Mouse (Mus musculus): Measurements from ENCODE around the gene AW011738.
A peak's percentile ranks its signal among the peaks of the same experiment; 100 is the strongest.

Gene AW011738

DNA sequence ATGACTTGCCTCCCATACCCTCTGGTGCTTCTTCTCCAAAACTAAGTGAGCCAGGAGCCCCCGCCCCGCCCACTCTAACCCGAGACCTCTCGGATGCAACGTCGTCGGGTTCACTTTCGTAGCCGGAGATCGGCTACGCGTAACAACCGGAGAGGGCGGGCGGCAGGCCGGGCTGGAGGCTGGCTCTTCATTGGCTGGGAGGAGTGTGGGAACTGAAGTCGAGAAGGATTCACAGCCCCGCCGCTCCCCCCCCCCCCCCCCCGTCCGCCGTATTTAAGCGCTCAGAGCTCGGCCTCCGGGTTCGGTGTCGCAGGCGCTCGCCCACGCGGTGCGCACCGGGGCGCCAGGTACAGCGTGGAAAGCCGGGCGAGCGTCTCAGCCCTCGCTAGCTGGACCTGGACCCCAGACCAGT is at the start of gene AW011738:
Gene AW011738, plus strand, starts transcription at position 304 of the 412 bp plus-strand sequence.
- DNase-seq (ENCODE audit: low spot score in 2 of 2) = peak; percentile 70 to 82

DNA sequence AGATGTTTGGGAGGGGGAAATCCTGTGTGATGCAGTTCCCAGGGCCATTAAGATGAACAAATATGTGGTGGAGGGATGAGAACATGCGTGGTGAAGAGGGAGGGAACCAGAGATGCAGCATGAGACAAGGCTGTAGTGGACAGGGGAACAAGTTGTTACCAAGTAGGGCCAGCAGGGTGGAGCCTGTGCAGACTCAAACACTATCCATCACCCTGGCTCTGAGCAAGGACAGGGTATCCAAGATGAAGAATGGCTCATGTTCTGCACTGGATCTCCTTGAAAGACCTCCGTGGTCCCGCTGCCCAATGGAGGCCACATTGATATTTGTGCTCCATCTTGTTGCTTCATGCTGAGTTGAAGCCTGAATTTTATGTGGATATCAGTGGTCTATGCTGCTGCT is 48.3 kb upstream of the AW011738 start:
- no peak for DNase-seq (ENCODE audit: low spot score in 2 of 2)

DNA sequence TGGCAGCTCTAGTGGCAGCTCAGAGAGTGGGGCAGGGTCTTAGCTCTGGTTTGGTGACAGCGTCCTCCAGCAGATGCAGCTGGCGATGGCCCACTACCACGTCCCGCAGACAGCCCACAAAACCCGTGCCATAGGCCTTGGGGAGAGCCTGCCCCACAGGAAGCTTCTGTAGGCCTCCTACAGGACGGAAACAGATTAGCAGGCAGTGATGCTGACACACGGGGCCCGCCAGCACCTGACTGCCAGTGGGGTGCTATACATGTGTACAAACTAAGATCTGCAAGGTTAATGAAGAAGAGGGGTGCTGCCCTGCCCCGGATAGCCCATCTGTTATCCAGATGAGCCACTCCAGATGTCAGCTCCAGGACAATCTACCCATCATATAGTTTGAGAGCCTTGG is 36.6 kb upstream of the AW011738 start:
- DNase-seq (ENCODE audit: low spot score in 2 of 2) = peak in 1 of 2 experiments; percentile 58

DNA sequence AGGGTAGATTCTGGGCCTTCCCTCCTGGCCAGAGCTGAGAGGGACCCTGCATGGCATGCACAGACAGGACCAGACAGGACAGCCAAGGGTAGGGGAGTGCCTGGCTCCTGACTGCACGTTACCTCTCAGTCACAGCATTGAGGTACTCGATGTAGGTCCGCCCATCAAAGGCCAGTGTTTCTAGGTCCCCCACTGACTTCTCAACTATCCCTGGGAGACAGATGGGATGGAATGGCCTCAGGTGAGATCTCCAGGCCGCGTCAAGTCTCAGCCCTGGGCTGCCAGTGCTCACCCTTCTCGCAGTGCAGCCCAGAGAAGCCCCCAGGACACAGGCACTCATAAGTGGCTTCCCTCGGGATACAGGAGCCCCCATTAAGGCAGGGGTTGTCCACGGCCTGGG is 34.5 kb upstream of the AW011738 start:
- DNase-seq (ENCODE audit: low spot score in 2 of 2) = peak in 1 of 2 experiments; percentile 57

DNA sequence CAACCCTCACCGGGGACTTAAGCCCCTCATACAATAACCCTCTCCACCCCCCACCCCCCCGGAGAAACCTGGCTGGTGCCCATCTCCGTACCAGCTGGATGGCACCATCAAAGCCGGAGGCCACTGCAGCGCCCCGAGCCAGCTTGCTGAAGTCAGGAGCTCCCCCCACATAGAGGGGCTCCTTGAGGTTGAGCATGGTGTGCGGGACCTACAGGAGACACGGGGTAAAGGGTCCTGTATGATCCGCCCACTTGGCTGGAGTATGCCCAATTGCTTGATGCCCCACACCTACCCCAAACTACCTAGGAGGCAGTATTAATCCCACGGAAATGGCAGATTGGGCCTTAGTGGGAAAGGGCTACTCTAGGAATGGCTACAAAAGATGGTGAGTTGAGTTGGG is 34.0 kb upstream of the AW011738 start:
- peak in 1 of 2 experiments; percentile 56 for DNase-seq (ENCODE audit: low spot score in 2 of 2)

DNA sequence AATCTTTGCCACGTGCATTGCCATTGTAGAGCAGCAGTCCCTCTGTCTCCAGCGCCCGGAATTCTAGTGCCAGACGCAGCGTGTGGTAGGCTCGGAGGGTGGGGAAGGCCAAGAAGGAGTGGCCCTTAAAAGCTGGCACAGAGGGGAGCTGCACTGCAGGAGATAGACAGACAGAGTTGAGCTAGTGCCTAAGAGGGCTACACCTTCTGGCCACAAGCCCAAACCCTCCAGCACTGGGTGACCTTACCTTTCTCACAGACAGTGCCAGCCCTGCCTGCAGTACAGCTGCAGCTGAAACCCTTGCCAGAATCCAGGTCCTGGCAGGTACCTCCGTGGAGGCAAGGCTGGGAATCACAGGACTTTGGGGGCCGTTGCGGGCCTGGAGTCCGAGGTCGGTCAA is 31.3 kb upstream of the AW011738 start:
- no peak for DNase-seq (ENCODE audit: low spot score in 2 of 2)

DNA sequence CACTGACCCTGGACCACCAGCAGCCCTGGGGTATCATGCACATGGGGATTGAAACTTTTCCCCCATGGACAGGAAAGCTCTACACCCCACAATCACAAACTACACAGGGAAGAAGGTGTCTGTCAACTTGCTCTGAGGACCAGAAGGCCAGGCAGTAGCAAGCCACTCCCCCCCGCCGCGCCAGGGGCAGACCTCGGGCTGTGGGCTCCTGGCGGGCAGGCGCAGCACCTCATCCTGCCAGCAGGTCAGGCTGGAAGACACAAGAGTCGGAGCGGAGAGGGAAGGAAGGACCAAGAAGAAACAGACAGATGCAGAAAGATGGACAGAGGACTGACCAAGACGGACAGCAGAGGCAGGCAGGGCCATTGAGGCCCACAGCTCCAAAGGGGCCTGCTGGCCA is 25.5 kb upstream of the AW011738 start:
- no peak for DNase-seq (ENCODE audit: low spot score in 2 of 2)

DNA sequence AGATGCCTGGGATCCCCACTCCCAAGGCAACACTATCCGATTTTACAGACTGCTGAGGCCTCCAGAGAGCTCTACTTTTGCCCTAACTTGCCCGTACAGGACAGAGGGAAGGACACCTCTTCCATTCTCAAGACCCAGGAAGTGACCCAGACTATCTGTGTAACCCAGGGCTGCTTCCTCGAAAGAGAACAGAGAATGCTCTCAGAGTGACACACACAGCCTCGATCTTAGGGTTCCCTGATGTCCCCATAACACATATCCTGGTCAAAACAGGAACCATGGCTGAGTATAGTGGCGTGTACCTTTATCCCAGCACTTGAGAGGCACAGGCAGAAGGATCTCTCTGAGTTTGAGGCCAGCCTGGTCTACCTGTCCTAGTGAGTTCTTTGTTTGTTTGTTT is 19.4 kb upstream of the AW011738 start:
- DNase-seq (ENCODE audit: low spot score in 2 of 2) = no peak

DNA sequence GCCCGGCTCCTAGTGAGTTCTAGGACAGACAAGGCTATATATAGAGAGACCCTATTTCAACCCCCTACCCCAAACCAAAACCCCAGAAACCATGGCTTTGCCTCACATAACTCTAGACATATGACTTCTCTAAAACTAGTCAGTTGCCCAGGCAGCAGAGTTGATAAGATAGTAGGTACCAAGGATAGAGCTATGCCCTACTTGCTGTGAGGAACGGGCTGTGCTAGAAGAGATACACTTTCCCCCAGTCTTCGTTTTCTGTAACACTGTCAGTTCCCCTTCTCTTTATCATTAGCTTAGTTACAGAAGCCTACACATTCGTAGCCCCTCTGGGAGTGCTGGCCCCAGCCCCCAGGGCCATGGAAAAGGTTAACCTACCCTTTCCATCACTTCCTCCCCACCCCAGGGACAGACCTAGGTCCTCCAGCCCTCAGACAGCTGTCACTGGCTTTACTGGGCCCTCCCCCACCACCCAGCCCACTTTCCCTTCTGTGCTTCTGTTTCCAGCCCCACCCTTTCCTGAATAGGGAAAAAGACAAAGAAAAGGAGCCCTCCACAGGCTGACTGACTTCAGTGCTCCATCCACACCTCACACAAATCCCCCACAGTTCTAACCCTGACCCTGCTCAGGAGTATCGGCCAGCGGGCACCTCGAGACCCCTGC is 18.7 kb upstream of the AW011738 start:
- DNase-seq (ENCODE audit: low spot score in 2 of 2) = no peak

DNA sequence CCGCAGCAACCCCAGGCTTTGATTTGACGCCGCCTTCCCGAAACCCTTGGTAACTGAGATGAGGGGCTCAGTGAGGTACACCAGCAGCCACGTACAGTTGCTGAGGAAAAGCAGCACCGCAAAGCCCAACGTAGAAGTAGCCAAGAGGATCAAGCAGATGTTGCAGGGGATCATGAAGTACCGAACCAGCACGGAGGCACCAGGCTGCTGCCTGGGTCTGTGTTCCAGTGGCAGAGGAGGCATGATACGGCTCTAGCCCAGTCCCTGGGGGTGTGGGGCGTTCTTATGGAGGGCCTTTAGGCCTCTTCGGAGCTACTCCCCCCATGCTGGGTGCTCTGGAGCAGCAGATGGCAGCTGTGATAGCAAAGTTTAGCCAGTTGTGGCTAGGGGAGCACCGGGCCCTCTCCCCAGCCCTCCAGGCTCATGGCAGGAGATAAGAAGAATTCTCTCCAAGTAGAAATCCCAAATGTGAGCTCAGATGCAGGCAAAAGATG is 17.6 kb upstream of the AW011738 start:
- DNase-seq (ENCODE audit: low spot score in 2 of 2) = no peak

DNA sequence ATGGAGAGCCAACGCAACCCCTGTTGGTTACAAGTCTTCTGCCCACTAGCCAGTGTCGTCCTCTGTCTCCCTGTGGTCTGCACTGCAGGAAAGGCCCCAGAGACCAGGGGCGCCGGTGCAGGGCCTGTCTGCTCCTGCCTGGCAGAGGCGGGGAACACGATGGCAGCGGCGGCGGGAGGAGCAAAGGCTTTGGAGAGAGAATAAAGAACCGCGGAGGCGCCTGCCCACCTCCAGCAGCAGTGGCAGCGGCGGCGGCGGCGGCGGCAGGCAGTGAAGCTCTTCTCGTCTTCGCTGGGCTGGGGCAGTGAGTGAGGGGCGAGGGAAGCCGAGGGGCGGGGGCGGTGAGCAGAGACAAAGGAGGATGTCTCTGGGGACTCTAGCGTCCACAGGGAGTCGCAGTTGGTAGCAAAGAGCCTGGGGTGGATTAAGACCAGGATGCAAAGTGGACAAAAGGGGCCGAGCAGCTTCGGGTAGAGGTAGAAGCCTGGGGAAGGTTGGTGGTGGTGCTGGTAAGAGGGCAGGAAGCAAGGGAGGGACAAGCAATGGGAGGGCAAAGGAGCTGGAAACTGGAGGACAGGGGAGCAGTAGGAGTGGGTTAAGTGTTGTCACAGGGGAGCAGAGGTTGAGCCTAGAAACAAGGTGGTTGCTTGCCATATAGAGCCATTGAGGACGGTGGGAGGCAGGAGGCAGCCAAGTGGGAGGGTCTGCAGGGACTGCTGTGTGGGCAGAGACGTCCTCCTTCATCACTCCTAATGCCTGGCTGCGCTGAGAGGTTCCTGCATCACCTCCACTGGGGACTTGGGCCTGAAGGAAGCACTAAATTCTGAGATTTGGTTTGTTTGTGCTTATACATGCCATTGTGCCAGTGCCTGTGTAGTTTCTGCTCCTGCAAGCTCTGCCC is 16.9 kb upstream of the AW011738 start:
- DNase-seq (ENCODE audit: low spot score in 2 of 2) = no peak

DNA sequence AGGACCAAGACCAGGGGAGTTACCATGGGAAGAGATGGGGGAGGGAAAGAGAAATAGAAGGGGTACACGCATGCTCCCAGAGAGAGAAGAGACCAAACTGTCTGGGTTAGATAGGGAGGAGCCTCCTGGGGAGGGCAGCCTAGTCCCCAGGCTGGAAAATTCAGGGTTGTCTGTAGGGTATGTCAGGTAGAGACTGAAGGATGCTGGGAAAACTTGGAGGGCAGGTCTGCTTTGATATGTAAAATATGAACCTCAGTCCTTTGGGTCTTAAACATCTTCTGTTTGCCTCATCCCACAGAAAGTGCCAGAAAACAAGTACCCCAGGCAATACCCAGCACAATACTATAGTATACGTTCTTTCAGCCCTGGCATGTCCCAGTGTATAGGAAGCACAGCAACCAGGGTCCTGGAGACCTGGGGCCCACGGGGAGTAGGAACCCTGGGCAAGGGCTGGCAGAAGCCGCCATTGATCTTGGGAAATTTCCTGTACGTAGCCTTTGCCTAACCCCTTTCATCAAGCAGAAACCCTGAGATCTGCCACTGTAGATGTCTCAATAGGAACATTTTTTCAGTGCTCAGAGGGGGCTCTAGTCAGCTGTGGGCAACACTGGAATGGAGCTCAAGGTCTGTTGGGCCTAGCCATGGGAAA is 14.8 kb upstream of the AW011738 start:
- no peak for DNase-seq (ENCODE audit: low spot score in 2 of 2)

DNA sequence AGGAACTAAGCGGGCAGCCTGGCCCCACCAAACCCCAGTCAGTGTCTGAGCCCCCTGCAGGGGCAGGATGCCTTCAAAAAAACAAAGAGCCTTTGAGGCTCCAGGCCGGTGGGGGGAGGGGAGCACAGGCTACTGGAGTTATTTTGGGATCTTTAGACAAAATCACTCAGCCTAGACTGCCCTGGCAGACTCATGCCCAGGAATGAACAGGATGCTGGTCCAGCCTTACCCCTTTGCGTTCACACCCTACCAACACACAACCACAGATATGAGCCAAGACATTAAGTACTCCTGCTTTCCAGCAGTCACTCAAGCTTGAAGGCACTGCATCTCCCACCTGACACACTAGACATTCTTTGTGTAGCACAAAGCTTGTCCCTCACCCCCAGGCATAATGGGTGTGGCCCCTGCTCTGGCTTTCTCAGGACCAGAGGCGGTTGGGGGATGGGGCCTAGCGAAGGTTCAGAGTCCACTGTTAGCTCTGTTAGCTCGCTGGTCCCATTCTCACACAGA is 14.2 kb upstream of the AW011738 start:
- no peak for DNase-seq (ENCODE audit: low spot score in 2 of 2)

DNA sequence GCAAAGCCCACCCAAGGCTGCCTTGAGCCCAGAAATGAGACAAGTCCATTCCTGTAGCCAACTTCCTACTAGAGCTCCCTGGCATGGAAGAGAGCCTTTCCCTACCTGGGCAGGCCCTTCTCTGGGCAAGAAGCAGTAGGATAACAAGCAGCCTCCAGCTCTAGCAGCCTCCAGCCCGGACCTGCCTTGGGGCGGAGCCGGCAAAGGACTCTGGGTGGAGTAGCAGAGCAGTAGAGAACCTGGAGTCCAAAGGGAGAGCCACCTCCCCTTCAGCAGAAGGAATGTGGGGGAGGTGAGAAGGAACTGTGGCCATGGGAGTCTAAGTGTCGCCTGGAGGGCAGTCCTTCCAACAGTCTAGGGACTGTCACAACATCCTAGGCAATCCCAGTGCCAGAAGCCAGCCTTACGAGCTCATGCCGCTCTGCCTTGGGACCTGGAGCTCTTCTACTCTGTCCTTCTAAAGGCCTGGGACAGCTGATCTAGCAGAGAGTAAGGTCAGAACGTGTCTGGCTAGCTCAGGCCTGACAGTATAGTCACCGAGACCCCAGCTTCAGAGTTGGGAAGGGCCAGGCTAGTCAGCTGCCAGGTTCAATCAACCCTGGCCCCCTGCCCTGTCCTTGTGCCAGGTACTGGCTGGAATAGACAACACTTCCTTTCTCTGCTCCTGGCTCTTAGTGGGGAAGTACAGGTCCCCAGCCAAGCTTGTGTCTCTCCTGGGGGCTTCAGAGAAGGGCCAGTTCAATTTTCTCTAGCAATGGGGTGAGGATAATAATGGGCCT is 10.5 kb upstream of the AW011738 start:
- DNase-seq (ENCODE audit: low spot score in 2 of 2) = no peak

DNA sequence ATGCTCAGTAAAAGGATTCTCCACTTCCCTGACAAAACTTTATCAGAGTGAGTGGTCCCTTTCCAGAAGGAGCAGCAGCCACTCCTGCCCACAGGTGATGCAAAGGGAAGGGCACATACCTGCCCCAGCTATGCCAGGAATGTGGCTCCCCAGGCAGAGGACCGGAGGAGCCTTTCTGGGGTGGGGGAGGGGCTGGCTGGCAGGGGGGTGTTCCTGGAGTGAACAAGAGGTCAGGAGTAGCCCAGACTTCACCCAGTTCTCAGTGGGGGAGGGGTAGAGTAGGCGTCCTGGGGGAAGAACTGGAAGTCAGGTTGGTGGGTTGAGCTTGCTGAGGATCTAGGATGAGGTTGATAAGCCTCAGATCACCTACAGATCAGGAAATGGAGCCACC is 9.9 kb upstream of the AW011738 start:
- DNase-seq (ENCODE audit: low spot score in 2 of 2) = no peak

DNA sequence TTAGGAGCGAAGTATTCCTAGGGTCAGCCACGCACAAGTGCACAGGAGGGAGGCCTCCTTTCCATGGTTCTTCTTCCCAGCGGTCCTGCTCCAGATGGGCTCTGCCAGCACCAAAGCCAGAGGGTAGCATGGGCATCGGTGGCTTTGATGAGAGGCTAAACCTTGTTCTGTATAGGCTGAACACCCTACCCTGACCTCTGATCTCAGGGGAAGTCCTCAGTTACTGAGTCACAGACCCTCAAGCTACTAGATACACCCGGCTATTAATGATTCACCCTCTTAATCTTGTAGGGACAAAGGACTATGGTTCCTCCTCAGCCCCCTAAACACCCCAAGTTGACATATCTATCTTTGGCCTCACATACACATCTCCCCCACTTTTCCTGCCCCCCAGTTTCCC is 9.2 kb upstream of the AW011738 start:
- no peak for DNase-seq (ENCODE audit: low spot score in 2 of 2)

DNA sequence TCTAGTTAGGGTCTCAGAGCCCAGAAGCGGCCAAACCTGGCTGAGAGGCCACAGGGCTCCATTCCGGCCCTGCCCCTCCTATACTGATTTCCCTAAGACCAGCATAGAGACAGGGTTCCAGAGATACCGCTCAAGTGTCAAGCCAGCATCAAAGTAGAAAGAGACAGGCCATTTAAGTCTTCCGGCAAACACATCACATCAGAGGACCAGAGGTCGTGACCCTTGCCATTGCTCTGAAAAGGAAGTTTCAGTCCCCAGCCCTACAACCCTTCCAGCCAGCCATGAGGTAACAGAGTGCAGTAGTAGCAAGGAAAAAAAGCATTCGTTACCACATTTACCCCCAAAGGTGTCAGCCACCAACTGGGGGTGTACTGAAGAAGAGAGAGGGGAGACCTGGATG is 8.8 kb upstream of the AW011738 start:
- DNase-seq (ENCODE audit: low spot score in 2 of 2) = no peak

DNA sequence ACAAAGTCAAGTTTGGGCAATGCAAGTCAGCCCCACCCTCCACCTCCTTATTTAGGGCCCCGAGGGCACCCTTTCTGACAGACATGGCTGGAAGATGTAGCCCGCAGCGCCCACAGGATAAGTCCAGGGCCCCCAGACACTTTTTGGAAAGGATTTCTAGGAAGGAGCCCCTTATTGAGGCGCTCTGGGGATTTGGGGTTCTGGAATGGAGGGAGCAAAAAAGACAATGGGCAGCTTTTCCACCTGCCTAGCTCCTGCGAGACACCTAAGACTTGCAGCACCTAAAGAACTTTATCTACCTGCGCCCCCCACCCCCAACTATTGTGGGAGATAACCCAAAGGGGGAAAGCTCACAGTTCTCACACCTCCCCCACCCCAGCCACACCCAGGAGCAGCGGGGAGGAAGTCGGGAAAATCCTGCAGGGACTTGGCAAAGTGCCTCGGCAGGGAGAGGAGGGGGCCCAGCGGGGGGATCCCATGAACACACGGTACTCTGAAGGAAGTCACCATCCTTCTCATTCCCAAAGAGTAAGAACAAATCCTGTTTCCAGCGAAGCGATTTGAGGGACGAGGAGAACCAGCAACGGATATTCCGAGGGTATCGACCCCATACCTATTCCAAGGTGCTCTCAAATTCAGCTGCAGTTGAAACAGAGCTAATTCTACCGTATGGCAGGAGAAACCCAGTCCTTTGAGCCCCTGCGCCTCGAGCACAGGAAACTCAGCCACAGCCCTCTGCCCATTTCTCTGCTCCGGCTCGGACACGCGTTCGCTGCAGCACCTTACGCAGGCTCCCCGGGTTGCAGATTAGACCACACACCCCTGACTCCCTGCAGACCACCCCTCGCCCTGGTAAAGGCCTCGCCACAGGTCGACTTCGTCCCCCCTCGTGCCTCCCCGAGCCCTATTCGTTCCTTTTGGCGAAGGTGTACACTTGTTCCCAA is 6.9 kb upstream of the AW011738 start:
- peak; percentile 37 to 75 for DNase-seq (ENCODE audit: low spot score in 2 of 2)

DNA sequence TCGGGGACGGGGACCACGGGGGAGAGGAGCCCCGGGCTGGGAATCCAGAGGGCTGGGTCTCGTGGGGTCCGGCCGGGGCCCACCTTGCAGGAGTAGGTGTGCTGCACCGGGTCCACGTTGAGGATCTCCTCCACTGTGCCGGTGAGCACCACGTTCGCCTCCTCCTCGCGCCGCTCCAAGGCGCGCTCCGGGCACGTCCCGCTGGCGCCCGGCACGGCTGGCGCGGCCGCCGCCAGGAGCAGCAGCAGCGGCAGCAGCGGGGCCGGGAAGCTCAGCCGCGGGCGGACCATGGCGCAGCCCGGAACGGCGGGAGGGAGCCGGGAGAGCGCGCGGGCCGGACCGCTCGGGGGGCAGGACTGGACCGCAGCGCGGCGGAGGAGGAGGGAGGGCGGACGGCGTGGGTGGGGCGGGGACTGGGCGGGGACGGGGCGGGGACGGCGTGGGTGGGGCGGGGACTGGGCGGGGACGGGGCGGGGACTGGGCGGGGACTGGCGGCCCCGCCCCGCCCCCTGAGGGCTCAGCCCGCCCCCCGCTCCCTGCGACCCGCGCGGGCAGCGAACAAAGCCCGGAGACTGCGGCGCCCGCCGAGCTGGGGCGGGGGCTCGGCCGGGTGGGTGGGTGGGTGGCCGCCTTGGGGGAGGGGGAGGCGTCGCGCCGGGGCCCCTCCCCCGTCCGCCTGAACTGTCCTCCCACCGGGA is 5.8 kb upstream of the AW011738 start, which contains the start of gene Agrn:
Gene Agrn, minus strand, starts transcription at position 358 of the 698 bp plus-strand sequence.
- DNase-seq (ENCODE audit: low spot score in 2 of 2) = peak; percentile 72 to 87

DNA sequence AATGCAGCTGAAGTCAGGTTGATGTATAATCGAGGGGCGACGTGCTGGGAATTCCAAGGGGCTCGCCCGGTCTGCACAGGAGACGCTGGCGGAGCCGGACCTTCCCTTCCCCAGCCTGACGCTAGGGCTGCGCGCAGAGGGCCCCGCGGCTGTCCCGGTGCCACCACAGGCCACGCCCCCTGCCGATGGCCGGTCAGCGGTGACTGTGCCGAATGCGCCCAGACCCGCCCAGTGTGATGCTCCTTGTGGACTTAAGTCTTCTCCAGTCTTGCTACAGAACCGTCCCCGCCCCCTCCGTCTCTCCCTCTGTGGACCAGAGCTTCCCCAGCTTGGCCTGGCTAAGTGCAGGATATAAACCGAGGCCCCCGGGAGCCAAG is 5.3 kb upstream of the AW011738 start:
- peak; percentile 90 to 94 for DNase-seq (ENCODE audit: low spot score in 2 of 2)

All from spleen, postnatal 4 days (tissue).